Mouse (Mus musculus) frontal cortex, postnatal 14 days (tissue): Measurements from ENCODE around the gene Olfr287.

Experiments used
- DNase-seq, 2 experiments: peaks; one replicate each; pipeline ENCODE4 v3.0.0; 2022; ENCODE audit warnings: low spot score in 2 of 2

Olfr287 gene

GRCm38 (mm10) chr15:98220877-98221276 lies at the start of gene Olfr287, which contains the start of gene Gm44579:
Gene Olfr287, minus strand, starts transcription at chr15:98221056.
Gene Gm44579, minus strand, starts transcription at chr15:98220977.
- no peak for DNase-seq

- no peak for DNase-seq
Measured at GRCm38 (mm10) chr15:98257776-98258175, 36.9 kb upstream of the Olfr287 start.

DNA sequence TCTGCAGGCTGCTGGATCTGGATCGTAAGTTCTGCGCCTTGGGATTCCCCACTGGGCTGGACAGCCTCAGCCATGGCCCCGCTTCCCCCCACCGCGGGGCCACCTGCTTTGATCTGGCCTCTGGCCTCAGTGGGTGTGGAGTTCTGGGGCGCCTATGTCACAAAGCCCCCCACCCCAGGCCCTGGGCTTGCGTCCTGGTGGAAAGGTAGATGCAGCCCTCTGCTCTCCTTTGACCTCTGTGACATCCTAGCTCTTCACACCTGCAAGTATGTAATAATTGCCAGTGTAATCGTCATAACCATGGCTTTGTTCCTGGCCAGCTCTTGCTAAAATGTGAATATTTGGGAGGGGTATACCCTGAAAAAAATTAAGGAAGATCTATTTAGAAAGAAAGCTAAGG lies 36.3 kb upstream of the Olfr287 start, which contains the start of gene H1fnt:
Gene H1fnt, minus strand, starts transcription at position 101 of the 400 bp plus-strand sequence.
- DNase-seq: no peak

DNA sequence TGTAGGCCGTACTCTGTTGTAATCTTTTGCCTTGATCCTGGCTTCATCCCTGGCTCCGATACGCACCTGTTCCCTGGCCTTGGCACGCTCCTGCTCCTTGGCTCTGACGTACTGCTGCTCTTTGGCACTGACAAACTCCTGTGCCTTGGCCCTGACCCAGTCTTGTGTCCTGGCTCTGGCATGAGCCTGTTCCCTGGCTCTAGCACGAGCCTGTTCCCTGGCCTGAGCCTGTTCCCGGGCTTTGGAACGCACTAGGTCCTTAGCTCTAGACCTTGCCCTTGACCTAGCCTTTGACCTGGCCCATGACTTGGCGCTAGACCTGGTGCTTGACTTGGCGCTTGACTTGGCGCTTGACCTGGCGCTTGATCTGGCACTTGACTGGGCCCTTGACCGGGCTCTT lies 35.4 kb upstream of the Olfr287 start:
- no peak for DNase-seq

DNA sequence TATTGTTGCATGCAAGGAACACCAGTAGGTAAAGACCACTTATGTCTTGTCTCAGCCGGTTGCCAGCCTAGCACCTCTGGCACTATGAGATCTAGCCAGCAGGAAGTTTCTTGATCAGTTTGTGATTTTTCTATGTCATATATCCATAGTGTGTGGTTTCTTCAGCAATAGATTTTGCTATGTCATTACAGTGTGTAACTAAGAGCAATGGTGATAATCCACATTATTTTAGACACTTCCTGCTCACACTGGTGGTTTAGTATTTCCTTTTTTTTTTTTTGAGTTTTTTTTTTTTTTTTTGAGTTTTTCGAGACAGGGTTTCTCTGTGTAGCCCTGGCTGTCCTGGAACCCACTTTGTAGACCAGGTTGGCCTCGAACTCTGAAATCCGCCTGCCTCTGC lies 14.6 kb upstream of the Olfr287 start:
- DNase-seq: no peak

DNA sequence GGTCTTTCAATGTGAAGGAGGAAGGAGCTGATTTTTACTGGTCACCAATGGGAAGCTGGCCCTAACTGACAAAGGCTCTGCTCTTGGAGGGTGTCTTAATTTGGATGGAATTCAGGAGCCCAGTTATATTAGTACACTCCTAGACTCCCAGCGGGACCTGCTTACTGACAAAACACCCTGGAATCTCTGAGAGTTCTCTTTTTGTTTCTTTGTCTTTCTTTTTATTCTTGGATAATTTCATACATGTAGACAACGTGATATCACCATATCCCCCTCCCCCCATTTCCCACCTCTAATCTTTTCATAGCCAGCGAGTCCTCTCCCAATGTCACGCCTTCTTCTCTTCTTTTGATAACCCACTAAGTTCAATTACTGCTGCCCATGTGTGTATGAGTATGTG lies 13.5 kb upstream of the Olfr287 start, which contains the start of gene Olfr286:
Gene Olfr286, minus strand, starts transcription at position 101 of the 400 bp plus-strand sequence.
- DNase-seq: no peak

DNA sequence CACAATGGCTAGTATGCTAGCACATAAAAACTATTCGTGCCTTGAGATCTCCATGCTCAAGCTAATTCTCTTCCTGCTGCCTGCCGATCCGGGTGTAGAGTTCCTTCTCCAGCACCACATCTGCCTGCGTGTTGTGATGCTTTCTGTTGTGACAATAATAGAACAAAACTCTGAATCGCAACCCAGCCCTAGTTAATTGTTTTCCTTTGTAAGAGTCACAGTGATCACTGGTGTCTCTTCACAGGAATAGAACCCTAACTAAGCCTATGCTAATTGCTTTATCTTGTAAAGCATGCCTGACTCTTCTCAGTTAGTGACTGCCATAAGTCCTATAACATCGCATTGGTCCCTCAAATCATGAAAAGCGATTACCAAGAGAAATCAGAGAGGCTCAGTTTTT lies 5.2 kb upstream of the Olfr287 start:
- DNase-seq: no peak

DNA sequence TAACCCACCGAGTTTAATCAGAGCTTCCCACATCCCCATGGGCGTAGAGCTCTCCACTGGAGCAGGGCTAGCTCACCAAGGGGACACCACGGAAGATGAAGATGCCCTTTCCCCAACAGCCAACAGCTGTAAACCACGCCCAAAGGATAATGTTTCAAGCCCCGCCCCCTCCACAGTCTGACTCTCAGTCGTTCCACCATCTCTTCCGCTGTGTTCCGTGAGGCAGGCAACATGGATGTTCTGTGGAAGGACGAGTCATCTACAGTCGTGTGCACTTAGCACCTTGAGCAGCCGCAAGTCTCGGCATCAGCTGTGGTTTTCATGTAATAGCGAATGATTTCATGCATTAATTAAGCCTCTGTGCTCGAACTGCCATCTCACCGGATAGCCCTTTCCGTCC lies 4.8 kb upstream of the Olfr287 start:
- DNase-seq: no peak

DNA sequence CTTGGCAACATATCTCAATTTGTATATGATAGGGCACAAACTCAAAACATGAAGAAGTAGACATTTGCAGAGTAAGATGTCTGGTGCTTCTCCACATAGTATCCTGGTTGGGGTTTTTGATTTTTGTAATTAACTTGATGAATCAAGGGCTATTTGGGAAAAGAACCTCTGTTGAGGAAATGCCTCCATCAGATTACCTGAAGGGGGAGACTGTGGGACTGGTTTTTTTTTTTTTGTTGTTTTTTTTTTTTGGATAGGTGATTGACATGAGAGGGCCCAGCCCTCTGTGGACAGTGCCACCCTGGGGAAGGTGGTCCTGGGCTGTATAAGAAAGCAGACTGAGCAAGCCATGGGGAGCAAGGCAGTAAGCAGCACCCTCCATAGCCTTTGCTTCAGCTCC lies 1.5 kb upstream of the Olfr287 start:
- no peak for DNase-seq

GRCm38 (mm10) chr15:98214130-98214529 lies 6.7 kb downstream of the Olfr287 start:
- no peak for DNase-seq

DNA sequence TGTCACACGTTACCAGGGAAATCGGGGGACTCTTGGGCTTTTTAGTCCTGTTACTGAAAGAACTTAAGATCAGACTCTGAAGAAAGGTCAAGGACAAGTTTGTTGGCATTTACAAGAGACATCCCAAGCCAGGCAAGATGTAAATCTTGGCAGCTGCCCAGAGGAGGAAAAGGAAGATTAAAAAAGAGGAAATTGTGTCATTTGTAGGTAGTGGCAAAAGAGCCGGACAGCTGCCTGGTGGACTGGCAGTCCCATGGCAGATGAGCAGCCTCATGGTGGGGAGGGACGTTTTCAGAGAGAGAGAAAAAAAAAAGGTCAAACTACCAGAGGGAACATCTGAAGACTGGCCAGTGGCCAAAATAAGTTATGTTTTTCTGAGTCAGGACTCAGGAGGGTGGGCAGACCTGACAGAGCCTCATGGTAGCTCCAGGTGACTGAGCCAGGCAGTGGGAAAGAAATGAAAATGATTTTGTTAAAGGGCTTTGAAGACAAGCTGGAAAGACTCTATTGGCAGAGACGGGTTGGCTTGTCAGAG lies 7.5 kb downstream of the Olfr287 start:
- no peak for DNase-seq

DNA sequence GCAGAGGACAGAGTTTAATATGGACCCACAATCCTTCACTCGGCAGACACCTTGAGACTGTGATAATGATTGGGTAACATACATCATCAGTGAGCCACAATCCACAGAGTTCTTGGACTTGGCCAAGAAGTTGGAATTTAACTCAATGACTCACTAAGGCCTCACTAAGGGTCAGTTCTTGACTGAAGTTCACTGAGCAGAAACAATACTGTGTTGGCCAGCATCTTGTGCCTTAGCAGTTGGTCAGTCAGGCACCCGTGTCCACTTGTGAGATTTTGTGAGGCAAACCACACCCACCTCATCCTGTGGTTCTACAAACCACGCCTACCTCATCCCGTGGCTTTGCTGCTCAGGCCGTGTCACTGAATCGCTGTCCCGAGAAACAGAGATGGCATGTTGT lies 11.2 kb downstream of the Olfr287 start:
- no peak for DNase-seq

DNA sequence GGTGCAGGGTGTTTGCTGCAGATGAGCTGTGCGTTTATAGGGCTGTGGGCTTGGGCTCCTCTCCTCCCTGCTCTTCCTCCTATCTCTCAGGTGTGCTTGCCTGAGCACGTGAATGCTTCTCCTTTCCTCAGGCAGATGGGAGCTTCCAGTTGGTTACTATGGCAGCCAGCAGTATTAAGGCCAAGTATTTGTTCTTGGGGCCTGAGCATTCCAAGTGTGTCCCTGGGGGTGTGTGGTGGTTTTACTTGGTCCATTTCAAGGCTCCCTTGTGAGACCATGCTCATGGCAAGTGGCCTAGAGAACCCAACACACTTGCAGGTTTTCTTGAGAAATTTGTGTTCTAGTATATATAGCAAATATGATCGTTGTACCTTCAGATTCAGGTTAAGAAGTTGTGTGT lies 25.4 kb downstream of the Olfr287 start, which contains the start of gene Olfr288:
Gene Olfr288, minus strand, starts transcription at position 101 of the 400 bp plus-strand sequence.
- DNase-seq: no peak

DNA sequence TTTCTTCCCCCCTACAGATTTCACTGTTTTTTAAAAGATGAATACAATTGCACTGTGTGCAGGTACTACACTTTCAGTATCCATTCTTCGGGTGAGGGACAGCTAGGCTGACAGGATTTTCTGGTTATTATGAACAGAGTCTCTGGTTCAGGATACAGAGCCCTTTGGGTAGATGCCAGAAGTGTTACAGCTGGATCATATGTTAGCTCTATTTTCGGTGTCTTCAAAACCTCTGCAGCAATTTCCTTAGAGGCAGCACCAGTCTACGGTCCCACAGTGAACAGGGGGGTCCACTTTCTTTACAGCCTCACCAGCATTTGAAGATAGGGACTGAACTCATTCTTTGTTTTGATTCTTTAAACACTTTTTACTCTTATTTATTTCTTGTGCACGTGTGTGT lies 36.4 kb downstream of the Olfr287 start:
- DNase-seq: no peak

- DNase-seq: no peak
Measured at GRCm38 (mm10) chr15:98181856-98182570, 38.8 kb downstream of the Olfr287 start.

GRCm38 (mm10) chr15:98181132-98181711 lies 39.6 kb downstream of the Olfr287 start:
- peak; percentile 90 to 92 for DNase-seq

DNA sequence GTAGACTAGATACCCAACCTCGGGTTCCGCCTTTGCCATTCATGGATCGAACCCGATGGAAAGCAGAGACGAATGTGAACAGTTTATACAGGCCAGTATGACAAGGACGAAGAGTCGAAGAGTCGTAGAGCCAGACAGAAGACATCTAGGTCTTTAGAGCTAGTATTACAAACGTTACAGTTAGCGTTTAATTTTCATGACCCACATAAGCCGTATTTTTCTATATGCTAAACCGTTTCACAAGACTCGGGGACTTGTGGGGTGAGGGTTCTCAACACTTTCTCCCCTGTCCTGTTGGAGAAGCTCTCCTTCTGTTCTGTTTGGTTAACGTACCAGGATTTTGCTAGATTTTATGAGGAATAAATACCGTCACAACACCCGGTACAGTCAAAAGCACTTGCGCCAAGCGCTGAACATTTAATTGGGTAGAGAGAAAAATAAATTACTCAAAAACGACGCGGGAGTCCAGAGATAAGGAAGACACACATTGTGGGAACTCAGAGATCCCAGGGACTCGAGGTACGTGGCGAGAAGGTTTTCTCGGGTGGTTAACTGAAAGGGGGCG lies 40.2 kb downstream of the Olfr287 start:
- no peak for DNase-seq

- DNase-seq: no peak
Measured at GRCm38 (mm10) chr15:98177320-98177719, 43.5 kb downstream of the Olfr287 start.

GRCm38 (mm10) chr15:98173821-98174220 lies 47.0 kb downstream of the Olfr287 start:
- DNase-seq: peak; percentile 60 to 70

DNA sequence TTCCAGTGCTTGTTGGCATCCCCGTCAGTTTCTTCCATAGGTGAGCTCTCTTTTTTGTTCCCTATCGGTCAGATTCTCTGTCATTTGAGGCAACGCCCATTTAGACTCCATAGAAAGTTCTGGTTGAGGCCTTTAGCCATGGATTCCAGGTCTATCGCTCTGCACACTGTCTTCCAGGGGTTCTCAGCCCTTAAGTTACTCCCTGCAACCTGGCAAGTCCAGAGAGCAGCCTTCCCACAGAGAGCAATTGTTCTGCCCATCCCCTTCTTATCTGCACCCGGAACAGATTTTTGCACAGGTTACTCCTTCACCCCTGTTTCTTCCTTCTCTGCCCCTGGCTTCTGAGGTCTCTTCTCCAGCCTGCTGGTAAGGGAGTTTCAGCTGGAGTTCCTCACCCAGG lies 48.7 kb downstream of the Olfr287 start:
- DNase-seq: no peak

DNA sequence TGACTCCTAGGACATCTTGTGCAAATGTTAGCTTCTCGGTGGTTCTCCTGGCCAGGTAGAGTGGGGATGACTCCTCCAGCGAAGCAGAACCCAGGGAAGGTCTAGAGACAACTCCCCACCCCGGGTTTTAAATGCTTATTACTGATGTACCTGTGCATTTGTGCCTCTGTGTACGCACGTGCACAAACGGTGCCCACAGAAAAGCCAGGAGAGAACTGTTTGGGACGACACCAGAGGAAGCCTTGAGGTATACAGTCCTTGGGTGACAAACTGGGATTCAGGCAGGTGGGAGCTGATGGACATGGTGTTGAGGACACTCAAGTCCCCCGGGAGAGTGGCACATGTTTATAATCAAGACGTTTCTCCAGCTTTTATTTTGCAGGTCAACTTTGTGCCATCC lies 49.9 kb downstream of the Olfr287 start:
- DNase-seq: no peak

DNA sequence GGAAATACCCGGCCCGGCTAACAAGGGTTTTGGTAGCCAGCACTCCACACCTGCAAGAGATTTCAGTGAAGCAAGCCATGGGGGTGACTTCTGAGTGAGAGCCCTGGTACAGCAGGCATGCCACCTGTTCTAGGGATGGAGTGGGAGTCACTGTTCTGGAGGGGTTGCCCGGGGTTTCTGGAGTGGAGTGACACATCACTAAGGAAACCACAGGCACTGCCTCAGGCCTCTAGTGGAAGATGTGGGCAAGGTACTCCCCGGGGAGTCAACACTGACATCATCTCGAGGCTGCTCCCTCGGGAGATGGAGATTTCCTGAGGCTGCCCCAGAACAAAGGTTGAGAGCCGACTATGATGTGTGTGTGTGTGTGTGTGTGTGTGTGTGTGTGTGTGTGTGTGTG lies 50.5 kb downstream of the Olfr287 start:
- peak; percentile 40 to 67 for DNase-seq

DNA sequence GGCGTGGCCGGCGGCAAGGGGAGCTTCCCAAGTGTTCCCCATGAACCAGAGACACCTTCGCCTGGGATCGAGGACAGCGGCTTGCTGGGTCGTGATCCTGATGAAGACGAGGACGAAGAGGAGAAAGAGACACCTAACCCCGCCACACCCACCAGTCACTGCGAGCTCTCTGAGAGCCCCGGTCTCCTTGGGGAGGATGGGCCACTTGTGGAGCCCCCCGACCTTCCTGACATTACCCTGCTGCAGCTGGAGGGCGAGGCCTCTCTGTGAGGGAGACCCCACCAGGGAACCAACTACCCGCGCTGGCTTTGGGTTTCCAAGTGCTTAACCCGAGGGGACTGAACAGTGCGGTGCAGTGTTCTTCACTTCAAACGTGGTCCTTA lies 52.2 kb downstream of the Olfr287 start:
- DNase-seq: peak in 1 of 2 experiments; percentile 11
